Mouse (Mus musculus) lung, adult 10 weeks (tissue): ENCODE data around the gene Olfr592. TPM values are rescaled to one million over a fixed set of nuclear protein-coding genes. Genes with fewer than 3 reads are reported as not detected.

Experiments used
- polyA plus RNA-seq: library from polyadenylated mRNA; stranded (reverse); fragments of 350-450 nt; fragmentation: Illumina TruSeq; extraction: RNeasy Lipid Tissue Mini Kit (QIAGEN cat#74804); gene quantifications from one replicate; pipeline ENCODE4 v1.2.3, GENCODE M21; 2014; ENCODE audit warnings: low read depth, low replicate concordance; ENCODE audit not compliant: insufficient read depth

Gene Olfr592
- not detected for polyA plus RNA-seq

GRCm38 (mm10) chr7:103184503-103184902 lies at the start of gene Olfr592:
Olfr592 (plus strand) TSS chr7:103184803.

GRCm38 (mm10) chr7:103140579-103140978 lies 44.0 kb upstream of the Olfr592 start, which contains the start of gene Olfr588-ps1:
Olfr588-ps1 (plus strand) TSS chr7:103140879.

GRCm38 (mm10) chr7:103156256-103156655 lies 28.3 kb upstream of the Olfr592 start, which contains the start of gene Olfr589:
Olfr589 (minus strand) TSS chr7:103156356.

GRCm38 (mm10) chr7:103178240-103178639 lies 6.4 kb upstream of the Olfr592 start, which contains the start of gene Olfr591:
Olfr591 (minus strand) TSS chr7:103178340.

GRCm38 (mm10) chr7:103211562-103211961 lies 27.0 kb downstream of the Olfr592 start, which contains the start of gene Olfr593:
Olfr593 (plus strand) TSS chr7:103211862.

GRCm38 (mm10) chr7:103216696-103217095 lies 32.1 kb downstream of the Olfr592 start, which contains the start of gene Olfr594:
Olfr594 (plus strand) TSS chr7:103216996.

Other genes starting within 250 kb of the Olfr592 start
- not detected for gene Olfr573-ps1, start 242.2 kb upstream of the Olfr592 start, polyA plus RNA-seq
- not detected for gene Olfr574, start 236.3 kb upstream of the Olfr592 start, polyA plus RNA-seq
- gene Olfr575, start 226.0 kb upstream of the Olfr592 start, polyA plus RNA-seq: not detected
- not detected for gene Olfr576, start 222.1 kb upstream of the Olfr592 start, polyA plus RNA-seq
- gene Olfr577, start 208.9 kb upstream of the Olfr592 start, polyA plus RNA-seq: not detected
- gene Olfr578, start 195.5 kb upstream of the Olfr592 start, polyA plus RNA-seq: not detected
- not detected for gene Olfr582, start 146.8 kb upstream of the Olfr592 start, polyA plus RNA-seq
- gene Olfr583, start 133.5 kb upstream of the Olfr592 start, polyA plus RNA-seq: not detected
- gene Olfr584, start 102.9 kb upstream of the Olfr592 start, polyA plus RNA-seq: not detected
- gene Olfr585, start 87.1 kb upstream of the Olfr592 start, polyA plus RNA-seq: not detected
- not detected for gene Olfr586, start 59.2 kb upstream of the Olfr592 start, polyA plus RNA-seq
- gene Olfr588-ps1, start 43.9 kb upstream of the Olfr592 start, polyA plus RNA-seq: not detected
- not detected for gene Olfr589, start 28.4 kb upstream of the Olfr592 start, polyA plus RNA-seq
- gene Olfr591, start 6.5 kb upstream of the Olfr592 start, polyA plus RNA-seq: not detected
- not detected for gene Olfr593, start 27.1 kb downstream of the Olfr592 start, polyA plus RNA-seq
- not detected for gene Olfr594, start 32.2 kb downstream of the Olfr592 start, polyA plus RNA-seq
- gene Usp17ld, start 67.7 kb downstream of the Olfr592 start, polyA plus RNA-seq: not detected
- not detected for gene Olfr596, start 120.8 kb downstream of the Olfr592 start, polyA plus RNA-seq
- not detected for gene Olfr597, start 131.5 kb downstream of the Olfr592 start, polyA plus RNA-seq
- gene Olfr598, start 138.8 kb downstream of the Olfr592 start, polyA plus RNA-seq: not detected
- not detected for gene Olfr599, start 151.1 kb downstream of the Olfr592 start, polyA plus RNA-seq
- not detected for gene Olfr600, start 164.9 kb downstream of the Olfr592 start, polyA plus RNA-seq
- gene Olfr601, start 177.9 kb downstream of the Olfr592 start, polyA plus RNA-seq: not detected
- not detected for gene Olfr603, start 201.4 kb downstream of the Olfr592 start, polyA plus RNA-seq
- not detected for gene Usp17lc, start 230.3 kb downstream of the Olfr592 start, polyA plus RNA-seq